Mouse (Mus musculus) thymus, adult 2 months (tissue): Measurements from ENCODE around the gene Ppp1r21.

Experiments
- CTCF ChIP-seq: fragments of 200-500 bp; IDR thresholded peaks from 2 replicates; pipeline ENCODE4 v1.5.1; 2012; ENCODE audit warnings: mild to moderate bottlenecking, control low read depth, low read length, moderate library complexity, borderline replicate concordance; ENCODE audit not compliant: control insufficient read depth, poor library complexity, insufficient read depth; ENCODE audit errors: extremely low read depth
- POLR2A ChIP-seq: fragments of 200-500 bp; IDR thresholded peaks from 2 replicates; pipeline ENCODE4 v1.6.1; 2012; ENCODE audit warnings: mild to moderate bottlenecking, low read length, control low read depth, moderate library complexity; ENCODE audit not compliant: control insufficient read depth, poor library complexity, insufficient read depth; ENCODE audit errors: extremely low read depth

DNA sequence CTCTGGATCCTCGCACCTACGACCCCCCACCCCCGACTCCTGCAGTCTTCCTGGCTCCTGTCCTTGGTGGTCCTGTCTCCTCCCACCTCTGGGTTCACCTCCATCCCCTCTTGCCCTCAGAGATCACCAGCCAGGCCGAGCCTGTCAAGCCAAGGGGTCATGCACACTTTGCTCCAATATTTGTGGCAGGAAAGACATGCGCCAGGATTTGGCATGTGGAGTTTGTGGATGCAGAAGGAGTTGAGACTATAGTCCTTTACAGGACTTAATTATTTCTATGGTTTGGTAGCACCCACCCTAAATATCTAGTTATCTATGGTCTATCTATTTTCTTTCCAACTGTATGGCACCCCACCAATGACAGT is 68.1 kb downstream of the Ppp1r21 start:
- no peak for TF ChIP-seq POLR2A
- TF ChIP-seq CTCF: no peak
